Mouse (Mus musculus): ENCODE results near the gene Cacna2d4. TPM values are rescaled to one million over a fixed set of nuclear protein-coding genes. Genes with fewer than 3 reads are reported as not detected.
A peak's percentile ranks its signal among the peaks of the same experiment; 100 is the strongest.
"Not testable (repeated sequence)": the region's sequence is repeated elsewhere in the genome, so short reads cannot be mapped to it uniquely, and the experiment has no call there.

Cacna2d4 gene
- total RNA-seq, 4 experiments from 2014 or later: 0.24 to 0.62 (median 0.24) TPM; not detected in 1

DNA sequence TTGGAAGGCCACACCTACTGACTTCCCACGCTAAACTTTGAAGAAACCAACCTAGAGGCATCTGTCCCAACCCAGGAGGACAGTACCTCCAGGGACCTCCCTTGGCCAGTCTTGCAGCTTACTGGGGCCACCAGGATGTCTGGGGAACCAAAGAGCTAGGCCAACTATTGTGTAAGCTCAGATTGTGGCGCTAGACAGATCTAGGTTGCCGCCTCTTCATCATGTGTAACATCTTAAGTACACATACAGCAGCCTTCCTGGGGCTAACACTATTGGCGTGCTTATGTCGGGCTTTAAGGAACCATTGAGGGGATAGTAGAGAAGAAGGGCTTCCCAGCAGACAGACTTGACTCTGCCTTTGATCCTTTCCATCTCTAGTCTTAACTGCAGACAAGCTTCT, 111.5 kb downstream of the Cacna2d4 start:
- DNase-seq: no peak

DNA sequence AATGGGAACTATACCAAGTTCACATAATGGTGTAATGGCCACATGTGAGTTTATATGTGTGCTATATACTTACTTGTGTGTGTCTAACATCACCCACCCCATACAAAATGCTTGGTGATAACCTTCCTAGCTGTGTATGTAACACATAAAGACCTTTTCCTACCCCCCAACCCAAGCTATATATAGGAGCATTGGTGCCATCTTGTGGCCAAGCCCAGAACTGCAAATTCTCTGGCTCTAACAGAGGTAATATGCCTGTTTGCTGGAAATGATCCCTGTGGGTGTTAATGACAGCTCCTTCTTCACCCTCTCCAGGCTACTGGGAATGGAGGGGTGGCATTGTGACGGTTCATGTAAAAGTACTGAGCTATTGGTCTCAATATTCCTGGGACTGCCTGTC, 111.9 kb downstream of the Cacna2d4 start:
- DNase-seq: peak; percentile 42

DNA sequence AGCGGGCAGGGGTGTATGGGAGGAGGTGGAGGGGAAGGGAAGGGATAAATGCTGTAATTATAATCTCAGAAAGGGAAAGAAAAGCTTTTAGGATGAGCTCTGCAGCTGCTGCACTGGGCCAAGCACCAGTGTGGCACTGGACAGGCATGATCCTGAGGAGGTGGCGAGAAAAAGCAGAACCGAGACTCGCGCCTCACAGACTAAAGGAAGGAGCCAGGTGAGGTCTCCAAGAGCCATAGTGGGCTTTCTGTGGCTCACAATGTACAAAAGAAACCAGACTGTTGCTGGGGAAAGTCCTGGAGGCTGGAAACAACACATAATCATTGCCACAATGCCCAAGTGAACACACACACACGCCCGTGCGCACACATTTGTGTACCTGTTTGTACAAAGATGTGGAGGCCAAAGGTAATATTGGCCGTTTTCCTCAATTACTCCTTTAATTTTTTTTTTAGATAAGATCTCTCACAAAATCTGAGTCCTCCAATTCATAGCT, 114.4 kb downstream of the Cacna2d4 start:
- DNase-seq: no peak

DNA sequence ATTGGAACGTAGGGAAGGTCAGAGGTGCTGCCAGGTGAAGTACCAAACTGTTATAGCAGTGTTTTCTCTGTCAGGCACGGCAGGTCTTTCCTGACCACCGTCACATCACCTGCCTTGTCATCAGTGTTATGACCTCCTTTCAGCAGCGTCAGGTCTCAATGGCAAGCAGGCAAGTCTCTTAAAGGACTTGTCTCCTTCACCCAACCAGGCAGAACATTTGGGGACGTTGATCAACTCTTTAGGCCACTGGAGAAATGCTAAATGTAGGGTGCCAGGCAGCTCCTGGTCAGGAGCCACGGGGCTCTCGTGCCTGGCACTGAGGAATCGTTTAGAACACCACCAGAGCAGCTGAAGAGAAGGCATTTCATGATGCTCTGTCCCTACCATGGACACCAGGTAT, 115.3 kb downstream of the Cacna2d4 start:
- no peak for DNase-seq

DNA sequence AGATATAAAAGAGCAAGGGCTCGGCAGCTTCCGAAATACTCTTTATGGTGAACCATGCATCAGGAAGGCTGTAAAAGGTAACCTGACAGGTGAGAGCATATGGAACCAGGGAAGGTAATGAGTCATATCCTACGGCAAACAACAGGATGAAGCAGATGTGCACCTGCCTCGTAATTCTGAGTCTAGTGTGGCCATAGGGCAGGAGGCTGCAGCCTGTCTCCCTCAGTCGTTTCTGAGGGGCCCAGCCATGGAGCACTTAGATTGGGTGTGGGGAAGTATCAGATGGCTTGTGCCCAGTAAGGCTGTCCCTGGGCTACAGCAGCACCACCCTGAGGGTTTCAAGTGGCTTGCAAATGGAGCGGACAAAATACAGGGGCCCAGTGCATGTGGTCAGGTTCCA, 116.2 kb downstream of the Cacna2d4 start:
- no peak for DNase-seq

DNA sequence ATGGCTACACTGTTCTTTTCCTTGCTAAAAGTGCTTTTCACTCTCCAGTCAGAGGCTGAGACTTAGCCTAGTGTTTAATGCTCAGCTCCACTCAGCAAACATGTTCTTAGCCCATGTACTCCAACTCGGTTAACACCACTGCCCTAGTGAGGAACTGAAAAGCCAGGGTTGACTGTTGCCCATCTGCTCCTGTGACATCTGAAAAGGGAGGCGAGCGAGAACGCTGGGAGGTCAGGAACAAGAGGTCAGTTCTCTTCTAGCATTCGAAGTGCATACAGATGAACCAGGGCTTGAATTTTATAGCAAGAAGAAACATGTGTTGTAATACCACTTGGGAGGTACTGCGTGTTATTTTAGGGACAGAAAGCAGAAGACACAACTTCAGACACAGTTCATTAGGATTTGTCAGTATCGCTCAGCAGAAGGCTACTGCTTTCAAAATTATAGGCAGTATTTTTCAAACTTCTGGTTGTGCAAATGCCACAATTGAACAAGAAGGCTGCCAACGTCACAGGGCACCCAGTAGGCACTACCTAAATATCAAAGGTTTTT, 121.8 kb downstream of the Cacna2d4 start:
- no peak for DNase-seq

DNA sequence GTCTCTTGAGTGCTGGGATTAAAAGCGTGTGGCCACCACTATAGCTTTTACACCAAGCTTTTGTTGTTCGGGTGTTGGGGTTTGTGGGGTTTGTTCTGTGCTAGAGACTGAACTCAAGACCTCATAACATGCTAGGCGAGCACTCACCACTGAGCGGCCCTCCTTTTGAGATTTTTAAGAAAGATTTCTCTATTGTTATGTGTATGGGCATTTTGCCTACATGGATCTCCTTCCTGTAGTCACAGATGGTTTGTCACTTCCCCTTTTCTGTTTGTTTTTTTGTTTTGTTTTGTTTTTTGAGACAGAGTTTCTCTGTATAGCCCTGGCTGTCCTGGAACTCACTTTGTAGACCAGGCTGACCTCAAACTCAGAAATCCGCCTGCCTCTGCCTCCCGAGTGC, 123.9 kb downstream of the Cacna2d4 start:
- DNase-seq: not testable (repeated sequence)

DNA sequence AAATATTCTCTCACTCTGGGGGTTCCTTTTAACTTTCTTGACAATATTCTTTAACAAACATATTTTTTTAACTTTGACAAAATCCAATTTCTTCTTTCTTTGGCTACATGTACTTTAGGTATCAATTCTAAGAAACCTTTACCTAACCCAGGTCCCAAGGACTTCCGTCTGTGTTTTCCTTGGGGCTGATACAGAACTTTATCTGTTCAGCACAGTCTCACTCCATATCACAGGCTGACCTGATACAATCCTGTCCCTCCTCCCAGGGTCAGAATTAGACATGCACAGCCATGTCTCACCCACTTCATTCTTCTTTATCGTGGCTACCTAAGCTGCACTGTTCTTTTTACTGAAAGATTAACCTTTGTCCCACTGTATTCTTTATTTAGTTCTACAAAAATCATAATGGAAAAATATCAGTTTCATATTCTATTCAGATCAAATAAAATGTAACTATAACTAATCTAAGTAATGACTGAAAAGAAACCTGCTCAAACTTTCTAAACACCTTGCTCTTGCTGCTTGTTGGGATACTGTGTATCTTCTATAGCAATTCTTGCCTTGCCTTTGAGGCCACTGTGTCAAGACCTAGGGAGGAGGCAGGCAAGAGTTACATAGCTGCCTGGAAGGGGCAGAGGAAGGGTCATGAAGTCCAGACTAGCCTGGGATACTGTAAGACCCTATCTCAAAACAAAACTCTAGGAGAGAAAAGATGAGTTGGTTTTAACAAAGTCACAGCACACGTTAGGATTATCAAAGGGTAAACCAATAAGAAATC, 124.8 kb downstream of the Cacna2d4 start:
- no peak for DNase-seq

DNA sequence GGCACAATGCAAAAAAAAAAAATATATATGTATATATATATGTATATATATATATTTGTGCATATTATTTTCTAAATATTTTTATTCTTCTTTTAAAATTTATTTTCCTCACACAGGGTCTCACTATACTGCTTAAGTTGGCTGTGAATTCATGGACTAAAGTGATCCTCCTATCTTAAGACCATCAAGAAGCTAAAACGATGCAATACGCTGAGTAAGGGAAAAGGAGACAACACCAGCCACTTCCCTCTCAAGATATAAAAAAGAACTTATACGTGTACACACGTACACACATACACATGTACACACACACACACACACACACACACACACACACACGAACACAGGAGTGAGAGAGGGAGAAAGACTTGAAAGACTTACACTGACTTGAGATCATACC, 127.3 kb downstream of the Cacna2d4 start:
- DNase-seq: no peak

DNA sequence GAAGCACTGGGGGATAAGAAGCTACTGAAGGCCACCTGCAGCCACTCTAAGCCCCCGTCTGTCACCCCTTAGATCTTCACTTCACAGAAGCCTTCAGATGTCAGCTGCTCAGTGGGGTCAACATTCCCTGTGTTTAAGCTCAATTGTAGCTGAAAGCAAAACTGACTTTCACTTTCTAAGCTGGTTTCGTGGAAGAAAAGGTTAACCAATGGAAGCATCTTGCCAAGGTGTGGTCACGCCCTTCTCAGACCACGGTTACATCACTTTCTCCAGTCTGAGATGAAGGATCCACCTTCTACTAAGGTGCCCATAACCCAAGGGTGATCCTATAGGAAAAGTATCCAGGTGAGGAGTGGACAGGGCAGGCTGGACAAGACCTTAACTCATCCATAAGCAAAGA, 130.5 kb downstream of the Cacna2d4 start:
- not testable (repeated sequence) for DNase-seq

DNA sequence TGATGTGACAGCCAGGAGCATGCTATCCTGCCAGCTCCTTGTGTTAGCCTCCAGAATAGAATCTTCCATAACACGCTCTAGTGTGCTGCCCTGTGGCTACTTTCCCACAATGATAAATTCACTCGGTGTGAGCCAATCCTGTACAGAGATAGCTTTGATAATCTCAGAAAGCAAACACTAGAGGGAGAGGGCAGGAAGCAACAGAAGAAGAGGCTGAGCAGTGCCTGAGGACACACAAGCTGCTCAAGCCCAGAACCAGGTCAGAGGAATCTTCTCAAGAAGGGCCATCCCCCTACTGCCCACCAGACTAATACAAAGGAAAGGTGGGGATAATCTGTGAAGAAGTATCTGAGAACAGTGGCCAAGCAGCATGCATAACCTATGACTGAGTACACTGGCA, 131.1 kb downstream of the Cacna2d4 start:
- no peak for DNase-seq

DNA sequence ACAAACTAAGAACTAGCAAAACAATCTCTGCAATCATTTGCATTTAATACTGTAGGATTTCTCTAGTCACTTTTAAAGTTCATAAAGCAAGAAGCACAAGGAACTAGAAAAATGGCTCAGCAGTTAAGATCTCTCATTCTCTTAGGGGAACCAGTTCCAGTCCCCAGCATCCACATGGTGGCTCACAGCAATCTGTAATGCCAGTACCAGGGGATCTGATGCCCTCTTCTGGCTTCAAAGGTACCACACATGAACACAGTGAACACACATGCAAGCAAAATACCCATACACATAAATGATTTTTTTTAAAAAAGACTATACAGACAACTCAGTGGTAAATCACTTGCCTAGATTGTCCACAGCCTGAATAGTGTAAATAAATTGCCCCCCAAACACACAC, 135.3 kb downstream of the Cacna2d4 start:
- no peak for DNase-seq

DNA sequence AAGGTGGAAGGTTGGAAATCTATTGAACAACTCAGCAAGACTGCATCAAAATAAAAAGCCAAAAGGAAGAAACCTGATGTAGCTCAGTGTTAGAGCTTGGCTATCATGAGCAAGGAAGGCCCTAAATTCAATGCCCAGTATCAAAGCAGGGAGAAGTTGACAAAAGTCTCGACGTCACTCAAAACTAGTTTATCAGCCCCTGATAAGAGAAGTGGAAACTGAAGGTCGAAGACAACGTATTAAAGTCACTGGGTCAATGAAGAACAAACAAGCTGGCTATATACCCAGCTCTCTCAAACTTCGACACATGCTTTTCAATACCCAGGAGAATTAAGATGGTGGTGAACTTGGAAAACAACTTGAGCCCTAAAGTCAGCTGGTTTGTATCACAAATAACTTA, 135.9 kb downstream of the Cacna2d4 start:
- DNase-seq: no peak

DNA sequence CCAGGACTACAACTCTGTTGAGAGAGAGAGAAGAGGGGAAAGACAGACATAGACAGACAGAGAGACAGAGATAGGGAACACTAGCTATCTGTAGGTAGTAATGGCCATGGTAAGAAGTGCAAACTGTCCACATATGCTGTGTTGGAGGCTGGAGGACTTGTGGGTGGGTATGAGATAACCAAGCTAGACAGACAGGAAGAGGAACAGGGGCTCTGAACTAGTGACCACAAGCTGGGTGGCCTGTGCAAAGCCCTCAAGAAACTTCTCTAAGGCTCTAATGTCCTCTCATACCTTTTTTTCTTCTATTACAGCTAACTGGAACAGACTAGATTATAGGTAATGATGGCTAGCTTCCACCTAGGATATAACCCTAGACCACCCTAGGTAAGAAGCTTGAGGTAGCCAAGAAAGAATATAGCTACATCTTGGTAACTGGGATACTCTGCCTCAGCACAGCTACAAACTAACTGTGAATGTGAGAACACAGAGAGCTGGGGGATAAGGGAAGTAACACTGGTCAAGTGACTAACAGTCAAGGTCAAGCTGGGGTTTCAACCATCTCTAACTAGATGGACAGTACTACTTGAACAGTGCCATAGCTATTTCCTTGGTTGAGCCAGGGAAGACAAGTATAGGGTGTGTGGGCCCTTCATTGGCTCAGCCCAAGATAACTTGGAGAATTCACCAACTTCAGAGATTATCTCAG, 136.8 kb downstream of the Cacna2d4 start:
- no peak for DNase-seq

DNA sequence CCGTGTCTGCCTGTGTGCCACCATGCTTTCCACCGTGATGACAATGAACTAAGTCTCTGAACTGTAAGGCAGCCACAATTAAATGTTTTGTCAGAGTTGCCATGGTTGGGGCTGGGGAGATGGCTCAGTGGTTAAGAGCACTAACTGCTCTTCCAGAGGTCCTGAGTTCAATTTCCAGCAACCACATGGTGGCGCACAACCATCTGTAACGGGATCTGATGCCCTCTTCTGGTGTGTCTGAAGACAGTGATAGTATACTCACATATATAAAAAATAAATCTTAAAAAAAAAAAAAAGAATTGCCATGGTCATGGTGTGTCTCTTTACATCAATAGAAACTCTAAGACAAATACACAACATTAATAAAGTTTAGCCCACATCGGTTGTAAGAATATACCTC, 138.7 kb downstream of the Cacna2d4 start:
- no peak for DNase-seq

DNA sequence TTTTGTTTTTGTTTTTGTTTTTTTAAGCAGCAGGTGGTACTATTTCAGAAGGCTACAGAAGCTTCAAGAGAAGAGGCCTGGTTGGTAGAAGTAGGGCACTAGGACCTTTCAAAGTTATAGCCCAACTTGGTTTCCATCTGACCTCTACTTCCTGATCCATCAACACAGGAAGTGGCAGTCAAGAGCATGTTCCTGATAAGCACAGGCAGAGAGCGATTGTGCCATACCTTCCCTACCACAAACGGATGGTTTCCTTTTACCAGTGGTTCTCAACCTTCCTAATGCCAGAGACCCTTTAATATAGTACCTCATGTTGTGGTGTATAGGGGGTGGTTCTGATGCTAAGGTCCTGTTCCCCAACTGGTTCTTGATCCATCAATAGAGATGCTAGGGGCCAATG, 141.3 kb downstream of the Cacna2d4 start:
- DNase-seq: no peak

DNA sequence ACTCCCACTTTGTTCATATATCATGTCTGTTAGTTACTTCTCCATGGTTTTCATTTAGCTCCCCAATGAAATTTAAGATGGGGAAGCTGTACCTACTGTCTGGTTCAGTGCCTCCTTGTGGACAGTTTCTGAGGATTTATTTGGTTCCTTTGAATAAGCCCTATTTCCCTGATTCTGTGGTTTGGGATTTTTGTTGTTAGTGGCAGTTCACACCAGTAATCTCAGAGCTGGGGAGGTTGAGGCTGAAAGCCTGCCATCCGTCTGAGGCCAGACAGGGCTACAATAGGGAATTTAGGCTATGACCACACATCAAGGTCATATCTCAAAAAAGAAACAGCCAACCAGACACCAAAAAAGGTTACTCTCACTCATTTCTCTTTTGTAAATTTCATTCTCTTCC, 142.3 kb downstream of the Cacna2d4 start:
- DNase-seq: no peak

DNA sequence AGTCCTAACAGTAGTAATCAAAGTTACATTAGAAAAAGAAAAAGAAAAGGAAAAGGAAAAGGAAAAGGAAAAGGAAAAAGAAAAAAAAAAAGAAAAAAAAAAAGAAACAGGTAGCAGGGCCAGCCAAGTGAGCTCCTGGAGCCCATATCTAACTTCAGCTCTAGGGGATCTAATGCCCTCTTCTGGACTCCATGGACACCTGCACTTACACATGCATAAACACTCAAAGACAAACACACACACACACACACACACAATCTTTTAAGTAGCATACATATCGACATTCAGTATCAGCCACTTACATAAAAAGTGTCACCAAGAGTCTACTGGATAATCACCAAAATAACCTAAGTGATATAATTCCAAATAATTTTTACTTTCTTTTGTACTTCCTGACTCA, 149.3 kb downstream of the Cacna2d4 start:
- DNase-seq: no peak

DNA sequence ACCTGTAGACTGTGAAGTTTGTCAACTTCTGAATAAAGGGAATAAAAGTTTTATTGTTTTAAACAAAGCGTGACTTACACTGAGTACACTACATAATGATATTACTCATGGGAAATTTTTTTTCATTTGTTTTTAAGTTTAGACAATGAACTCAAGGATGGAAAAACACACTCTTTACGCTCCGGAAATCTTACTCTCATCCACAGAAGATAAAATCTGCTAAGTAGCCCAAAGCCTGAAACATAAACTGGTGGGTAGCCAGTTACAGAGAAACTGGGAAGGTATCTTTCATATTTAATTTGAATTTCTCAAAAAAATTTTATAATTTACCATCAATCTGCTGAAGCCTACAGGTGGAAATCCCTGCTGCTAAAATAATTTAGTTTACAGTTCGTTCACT, 150.1 kb downstream of the Cacna2d4 start:
- no peak for DNase-seq

DNA sequence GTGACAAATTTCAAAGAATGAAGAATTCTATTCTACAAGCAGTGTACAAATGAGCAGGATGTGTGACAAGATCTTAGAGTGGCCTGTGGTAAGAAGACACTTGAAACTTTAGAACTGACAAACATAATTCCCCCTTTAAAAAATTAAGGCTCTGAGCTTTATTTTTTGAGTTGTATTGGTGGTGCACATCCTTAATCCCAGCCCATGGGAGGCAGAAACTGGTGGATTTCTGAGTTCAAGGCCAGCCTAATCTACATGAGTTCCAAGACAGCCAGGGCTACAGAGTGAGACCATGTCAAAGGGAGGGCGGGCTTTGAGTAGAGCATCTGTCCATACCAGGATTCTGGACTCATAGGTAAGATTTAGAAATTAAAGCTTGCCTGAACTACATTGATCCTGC, 150.5 kb downstream of the Cacna2d4 start:
- no peak for DNase-seq

DNA sequence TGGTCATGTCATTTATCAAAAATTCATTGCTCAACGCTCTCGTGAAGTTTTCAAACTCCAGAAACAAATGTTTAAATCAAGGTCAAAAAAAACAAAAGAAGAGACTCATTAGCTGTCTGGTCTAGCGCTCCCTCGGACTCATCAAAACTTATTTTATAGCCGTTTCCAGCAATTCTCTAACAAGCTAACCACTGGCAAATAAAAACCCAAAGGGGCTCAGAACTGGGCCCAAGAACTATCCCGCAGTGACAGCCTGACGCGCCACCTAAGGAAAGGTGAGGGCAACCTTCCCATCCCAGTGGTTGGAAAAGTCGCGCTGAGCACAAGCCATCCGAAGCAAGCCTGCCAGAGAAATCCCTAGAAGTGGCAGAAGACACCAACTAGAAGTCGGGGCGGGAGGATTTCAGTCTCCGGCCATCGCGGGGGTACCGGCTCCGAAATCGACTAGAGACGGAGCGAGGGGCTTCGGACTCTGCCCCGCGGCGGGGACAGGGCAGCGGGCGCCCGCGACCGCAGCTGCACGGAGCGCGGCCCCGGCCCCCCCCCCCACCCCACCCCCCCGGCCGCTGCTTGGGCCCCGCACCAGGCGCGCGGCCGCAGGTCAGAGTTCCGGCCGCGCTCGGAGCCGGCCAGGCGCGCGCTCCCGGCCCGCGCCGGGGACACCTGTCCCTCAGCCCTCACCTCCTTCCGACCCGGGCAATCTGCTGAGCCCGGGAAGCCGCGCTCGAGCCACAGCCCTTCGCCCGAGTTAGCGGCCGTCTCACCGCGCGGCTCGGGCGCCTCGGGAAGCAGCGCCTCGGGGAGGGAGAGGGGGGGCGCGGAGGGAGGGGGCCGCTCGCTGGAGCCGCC, 151.7 kb downstream of the Cacna2d4 start:
- no peak for DNase-seq

DNA sequence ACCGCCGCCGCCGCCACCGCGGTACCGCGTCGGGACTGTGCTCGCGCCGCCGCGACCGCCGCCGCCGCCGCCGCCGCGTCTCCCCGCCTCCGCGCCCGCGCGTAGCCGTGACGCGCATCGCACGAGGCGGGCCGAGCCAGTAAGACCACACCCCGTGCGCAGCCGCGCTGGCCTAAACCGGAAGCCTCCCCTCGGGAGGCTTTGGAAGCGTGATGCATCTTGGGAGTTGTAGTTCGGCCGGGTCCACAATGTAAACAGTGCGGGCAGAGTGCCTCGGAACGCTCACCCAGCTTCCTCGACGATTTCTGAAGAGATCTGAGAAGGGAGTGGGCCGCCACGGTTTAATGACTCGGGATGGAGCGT, 152.3 kb downstream of the Cacna2d4 start:
- DNase-seq: peak; percentile 94

DNA sequence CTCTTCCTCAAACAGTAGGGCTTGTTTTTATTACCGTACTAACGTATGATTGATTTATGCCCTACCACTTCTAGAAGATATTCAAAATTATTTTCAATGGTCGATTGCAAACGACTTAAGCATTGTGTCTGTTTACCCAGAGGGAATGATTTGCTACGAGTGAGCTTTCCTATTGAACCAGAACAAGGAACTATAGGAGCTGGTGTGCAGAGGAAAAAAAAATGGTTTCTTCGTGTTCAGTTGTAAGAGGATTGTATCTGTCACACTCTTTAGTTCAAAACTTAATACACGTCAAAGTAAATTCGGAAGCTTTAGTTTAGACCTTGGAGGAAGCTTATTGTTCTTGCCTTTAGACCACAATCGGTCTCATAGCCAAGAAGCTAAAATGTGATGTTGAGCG, 152.8 kb downstream of the Cacna2d4 start:
- no peak for DNase-seq
